Mouse (Mus musculus) CH12.LX (cell line): Measurements from ENCODE around the gene Phactr1. TPM values are rescaled to one million over a fixed set of nuclear protein-coding genes. Genes with fewer than 3 reads are reported as not detected.

Source experiments
- DNase-seq: peaks from one replicate; pipeline ENCODE4 v3.0.0-alpha.2; 2013; ENCODE audit errors: extremely low read depth
- H3K27ac ChIP-seq: 2 replicates; pipeline ENCODE4 v1.5.1; 2012; ENCODE audit warnings: low read depth, mild to moderate bottlenecking, control low read depth, moderate library complexity; ENCODE audit not compliant: insufficient read depth
- H3K27me3 ChIP-seq: replicated peaks from 2 replicates; pipeline ENCODE3; 2012; ENCODE audit warnings: inconsistent platforms
- H3K36me3 ChIP-seq, 2 experiments: replicated peaks in 1 of 2; 2 replicates each; pipeline versions ENCODE3 to v1.6.1; 2012; ENCODE audit warnings: inconsistent platforms in 1 of 2, low read length in 1 of 2, mild to moderate bottlenecking in 1 of 2, mixed read lengths in 1 of 2, moderate library complexity in 1 of 2; ENCODE audit not compliant: control insufficient read depth in 1 of 2, insufficient read depth in 1 of 2
- H3K4me1 ChIP-seq, 2 experiments: 2 replicates each; pipeline ENCODE4 v1.6.1; 2012; ENCODE audit warnings: inconsistent platforms in 1 of 2, moderate library complexity in 1 of 2; ENCODE audit not compliant: insufficient read depth in 2 of 2, control insufficient read depth in 1 of 2
- H3K4me2 ChIP-seq: 2 replicates; pipeline ENCODE4 v1.6.1; 2012; ENCODE audit warnings: low read depth, mild to moderate bottlenecking, control low read depth; ENCODE audit not compliant: poor library complexity, insufficient read depth, severe bottlenecking
- H3K4me3 ChIP-seq, 3 experiments: fragments of 150-350 bp in 1 of 3; sonication (generic) in 1 of 3; replicated peaks in 1 of 3; 2 replicates each; pipeline versions ENCODE3 to v1.5.1; 2011 to 2012; ENCODE audit warnings: low read depth in 2 of 3, low read length in 2 of 3, mild to moderate bottlenecking in 2 of 3, moderate library complexity in 2 of 3, control low read depth in 1 of 3, improper control_type of control experiment in 1 of 3, inconsistent platforms in 1 of 3, mixed read lengths in 1 of 3; ENCODE audit not compliant: poor library complexity in 1 of 3
- H3K79me2 ChIP-seq: replicated peaks from 2 replicates; pipeline ENCODE4 v1.6.1; 2012; ENCODE audit warnings: mild to moderate bottlenecking, moderate library complexity; ENCODE audit not compliant: control insufficient read depth, poor library complexity, insufficient read depth, severe bottlenecking; ENCODE audit errors: extremely low read depth
- H3K9ac ChIP-seq: 2 replicates; pipeline ENCODE4 v1.6.1; 2012; ENCODE audit warnings: low read depth, mild to moderate bottlenecking, control low read depth, moderate library complexity; ENCODE audit not compliant: insufficient read depth
- H3K9me3 ChIP-seq: replicated peaks from 2 replicates; pipeline ENCODE3; 2012; ENCODE audit warnings: low read length, inconsistent platforms, mixed read lengths
- CHD1 ChIP-seq: IDR thresholded peaks from 2 replicates; pipeline ENCODE4 v1.6.1; 2012; ENCODE audit warnings: low read depth, low read length, improper control_type of control experiment, inconsistent platforms
- CTCF ChIP-seq, 2 experiments: IDR thresholded peaks in 1 of 2; conservative IDR thresholded peaks in 1 of 2; 2 replicates each; pipeline ENCODE4 v1.5.1; 2011 to 2012; ENCODE audit warnings: low read depth in 2 of 2, low read length in 2 of 2, improper control_type of control experiment in 1 of 2, inconsistent platforms in 1 of 2, mild to moderate bottlenecking in 1 of 2, moderate library complexity in 1 of 2
- E2F4 ChIP-seq: IDR thresholded peaks from 2 replicates; pipeline ENCODE4 v1.6.1; 2011; ENCODE audit warnings: low read depth, low read length, improper control_type of control experiment; ENCODE audit not compliant: insufficient replicate concordance
- ELF1 ChIP-seq: IDR thresholded peaks from 2 replicates; pipeline ENCODE4 v1.6.1; 2014; ENCODE audit warnings: low read depth, mild to moderate bottlenecking, inconsistent platforms, low read length, improper control_type of control experiment
- EP300 ChIP-seq: IDR thresholded peaks from 2 replicates; pipeline ENCODE4 v1.6.1; 2011; ENCODE audit warnings: low read length, improper control_type of control experiment
- HCFC1 ChIP-seq: IDR thresholded peaks from 2 replicates; pipeline ENCODE4 v1.6.1; 2012; ENCODE audit warnings: low read depth, mild to moderate bottlenecking, inconsistent platforms, low read length, improper control_type of control experiment
- IRF4 ChIP-seq: IDR thresholded peaks from 2 replicates; pipeline ENCODE4 v1.6.1; 2014; ENCODE audit warnings: low read depth, mild to moderate bottlenecking, inconsistent platforms, low read length, improper control_type of control experiment
- JUN ChIP-seq: IDR thresholded peaks from 2 replicates; pipeline ENCODE4 v1.6.1; 2011; ENCODE audit warnings: low read depth, mild to moderate bottlenecking, low read length, improper control_type of control experiment, moderate library complexity; ENCODE audit not compliant: insufficient read depth
- KAT2A ChIP-seq: IDR thresholded peaks from 2 replicates; pipeline ENCODE4 v1.6.1; 2012; ENCODE audit warnings: low read length, improper control_type of control experiment, inconsistent platforms; ENCODE audit not compliant: insufficient replicate concordance
- MAX ChIP-seq: IDR thresholded peaks from 2 replicates; pipeline ENCODE4 v1.6.1; 2011; ENCODE audit warnings: low read length, improper control_type of control experiment
- MAZ ChIP-seq: IDR thresholded peaks from 2 replicates; pipeline ENCODE4 v1.6.1; 2012; ENCODE audit warnings: low read depth, mild to moderate bottlenecking, inconsistent platforms, low read length, improper control_type of control experiment, moderate library complexity
- MEF2A ChIP-seq: IDR thresholded peaks from 2 replicates; pipeline ENCODE4 v1.6.1; 2014; ENCODE audit warnings: low read depth, mild to moderate bottlenecking, inconsistent platforms, low read length, improper control_type of control experiment, borderline replicate concordance
- MYC ChIP-seq: IDR thresholded peaks from 2 replicates; pipeline ENCODE4 v1.6.1; 2011; ENCODE audit warnings: low read depth, mild to moderate bottlenecking, improper control_type of control experiment, low read length
- NELFE ChIP-seq: IDR thresholded peaks from 2 replicates; pipeline ENCODE4 v1.6.1; 2011; ENCODE audit warnings: low read depth, low read length, improper control_type of control experiment
- POLR2AphosphoS2 ChIP-seq: IDR thresholded peaks from 2 replicates; pipeline ENCODE4 v1.6.1; 2011; ENCODE audit warnings: low read depth, low read length, improper control_type of control experiment
- RAD21 ChIP-seq: IDR thresholded peaks from 2 replicates; pipeline ENCODE4 v1.6.1; 2011; ENCODE audit warnings: low read depth, mild to moderate bottlenecking, low read length, improper control_type of control experiment, moderate library complexity
- RCOR1 ChIP-seq: conservative IDR thresholded peaks from 2 replicates; pipeline ENCODE4 v1.6.1; 2012; ENCODE audit warnings: low read depth, mild to moderate bottlenecking, inconsistent platforms, low read length, improper control_type of control experiment
- SIN3A ChIP-seq: IDR thresholded peaks from 2 replicates; pipeline ENCODE4 v1.6.1; 2012; ENCODE audit warnings: low read length, improper control_type of control experiment, inconsistent platforms
- SMC3 ChIP-seq: IDR thresholded peaks from 2 replicates; pipeline ENCODE4 v1.6.1; 2011; ENCODE audit warnings: low read depth, low read length, improper control_type of control experiment
- TCF12 ChIP-seq: IDR thresholded peaks from 2 replicates; pipeline ENCODE4 v1.6.1; 2014; ENCODE audit warnings: low read depth, mild to moderate bottlenecking, inconsistent platforms, low read length, improper control_type of control experiment
- USF2 ChIP-seq: conservative IDR thresholded peaks from 2 replicates; pipeline ENCODE4 v1.6.1; 2011; ENCODE audit warnings: low read depth, low read length, improper control_type of control experiment
- ZC3H11A ChIP-seq: IDR thresholded peaks from 2 replicates; pipeline ENCODE4 v1.6.1; 2012; ENCODE audit warnings: low read depth, mild to moderate bottlenecking, inconsistent platforms, low read length, improper control_type of control experiment
- ZMIZ1 ChIP-seq: IDR thresholded peaks from 2 replicates; pipeline ENCODE4 v1.6.1; 2012; ENCODE audit warnings: low read depth, mild to moderate bottlenecking, inconsistent platforms, low read length, improper control_type of control experiment
- ZNF384 ChIP-seq: IDR thresholded peaks from 2 replicates; pipeline ENCODE4 v1.6.1; 2012; ENCODE audit warnings: low read depth, low read length, improper control_type of control experiment, inconsistent platforms
- dilution Hi-C: fragments of 300-500 bp; cut with MboI; formaldehyde crosslinking; loops from 2 replicates; pipeline ENCODE4 v1.14.3; 2020; ENCODE audit warnings: low sequenced_read_pairs; ENCODE audit not compliant: extremely low pct_unique_long_range_greater_than_20kb, extremely low pct_ligation_motif_present
- in situ Hi-C: fragments of 300-500 bp; cut with MboI; formaldehyde crosslinking; loops from 3 replicates; pipeline ENCODE4 v1.14.3; 2019; ENCODE audit warnings: low sequenced_read_pairs, low pct_ligation_motif_present, low pct_unique_long_range_greater_than_20kb, mixed read lengths
- polyA plus RNA-seq: library from polyadenylated mRNA; unstranded; fragments of >175 nt; gene quantifications from 2 replicates; pipeline ENCODE4 v1.2.1, GENCODE M21; 2012; ENCODE audit warnings: low read depth; ENCODE audit not compliant: insufficient read length
- total RNA-seq, 2 experiments: library from RNA; depleted of rRNA; stranded (reverse); fragments of 300-350 nt in 1 of 2; fragments of >200 nt in 1 of 2; gene quantifications; 2 replicates each; pipeline ENCODE4 v1.2.3; 2012 to 2014

The Phactr1 gene
- total and polyA plus RNA-seq, 3 experiments, result 2.0 to 6.1 (median 3.1) TPM

- Histone ChIP-seq H3K27me3 (no peaks in the 10 kb centered on the region), H3K4me3 (peak overlapping the region in 1 of 3 experiments; percentile 16), H3K27ac (no peak overlapping the region), H3K9me3 (no peaks in the 10 kb centered on the region), H3K9ac (no peak overlapping the region), H3K4me1 (peaks cover 0 to 7% of the 10 kb centered on the region in 2 experiments; a peak in 2 of 4 replicates), H3K36me3 (no peaks in the 10 kb centered on the region), H3K79me2 (no peaks in the 10 kb centered on the region), H3K4me2 (peak overlapping the region; percentile 73)
- no peak; the same call in none of the 2 replicates for TF ChIP-seq RAD21
- TF ChIP-seq IRF4, result 0 out of 2 replicates have a peak, but pooled peaks have one; percentile 16
- TF ChIP-seq HCFC1, result 0 out of 2 replicates have a peak, but pooled peaks have one; percentile 34
- TF ChIP-seq MEF2A, result no peak
- no peak for TF ChIP-seq SIN3A
- TF ChIP-seq MAZ, result no peak
- TF ChIP-seq CTCF (conservative IDR thresholded peaks at IDR 0.05 in 1 of 2, IDR thresholded peaks at IDR 0.05 in 1 of 2; ENCODE audit: low read depth in 2 of 2, low read length in 2 of 2), result peak in 1 of 2 experiments; percentile 22; a peak in 1 of 4 replicates
- in situ Hi-C loops (no loop called here), dilution Hi-C loops (no loop called here)
- peak; percentile 9 for DNase-seq
These were observed 203.8 kb downstream of the Phactr1 start for GRCm38 (mm10) chr13:42884033-42884724.

GRCm38 (mm10) chr13:42884725-42885115, 204.3 kb downstream of the Phactr1 start:
- in situ Hi-C loops, result no loop called here
- no peak overlapping the region for H3K9ac ChIP-seq
- no peaks in the 10 kb centered on the region for H3K27me3 ChIP-seq

More at GRCm38 (mm10) chr13:42884725-42885115, 204.3 kb downstream of the Phactr1 start:
- Histone ChIP-seq H3K36me3 (no peaks in the 10 kb centered on the region), H3K9me3 (no peaks in the 10 kb centered on the region), H3K4me3 (no peak overlapping the region), H3K27ac (no peak overlapping the region), H3K4me1 (peaks cover 0 to 7% of the 10 kb centered on the region in 2 experiments; a peak in 2 of 4 replicates), H3K4me2 (no peak overlapping the region), H3K79me2 (no peaks in the 10 kb centered on the region)
- DNase-seq, result no peak
- dilution Hi-C loops, result no loop called here
- no peak for TF ChIP-seq HCFC1
- TF ChIP-seq USF2, result no peak
- TF ChIP-seq RCOR1, result no peak
- no peak for TF ChIP-seq CHD1
- TF ChIP-seq NELFE, result no peak
- TF ChIP-seq E2F4, result no peak
- no peak for TF ChIP-seq TCF12
- TF ChIP-seq ZC3H11A, result no peak
- TF ChIP-seq RAD21, result no peak
- no peak for TF ChIP-seq ZNF384
- TF ChIP-seq EP300, result no peak
- no peak for TF ChIP-seq MAX
- TF ChIP-seq MYC, result no peak
- no peak for TF ChIP-seq POLR2AphosphoS2
- TF ChIP-seq SMC3, result no peak
- TF ChIP-seq JUN, result no peak
- no peak for TF ChIP-seq ZMIZ1
- TF ChIP-seq KAT2A, result no peak
- TF ChIP-seq ELF1, result no peak
